Mouse (Mus musculus) heart, postnatal 10 days (tissue): ENCODE results near the gene Sesn3. TPM values are rescaled to one million over a fixed set of nuclear protein-coding genes. Genes with fewer than 3 reads are reported as not detected.
A peak's percentile ranks its signal among the peaks of the same experiment; 100 is the strongest.
"Not testable (repeated sequence)": the region's sequence is repeated elsewhere in the genome, so short reads cannot be mapped to it uniquely, and the experiment has no call there.

Experiments
- DNase-seq, 2 experiments: peaks; one replicate each; pipeline ENCODE4 v3.0.0; 2021
- intact Hi-C: fragments of 180-260 bp; cut with DNase I; formaldehyde crosslinking; loops from one replicate; pipeline ENCODE4 v1.15.1; 2025
- total RNA-seq, 2 experiments: library from RNA; stranded (reverse); gene quantifications; 2 replicates each; pipeline ENCODE4 v1.2.3; 2021

The Sesn3 gene
- total RNA-seq, 2 experiments from 2014 or later, result 25.0 to 31.3 TPM

GRCm38 (mm10) chr9:14277365-14277991 lies 2.6 kb downstream of the Sesn3 start:
- intact Hi-C loops, result loop anchor here (2.0 kb wide), 1 partner anchor 389 kb away; no protein-coding TSS in a partner anchor
- peak; percentile 13 to 38 for DNase-seq

DNA sequence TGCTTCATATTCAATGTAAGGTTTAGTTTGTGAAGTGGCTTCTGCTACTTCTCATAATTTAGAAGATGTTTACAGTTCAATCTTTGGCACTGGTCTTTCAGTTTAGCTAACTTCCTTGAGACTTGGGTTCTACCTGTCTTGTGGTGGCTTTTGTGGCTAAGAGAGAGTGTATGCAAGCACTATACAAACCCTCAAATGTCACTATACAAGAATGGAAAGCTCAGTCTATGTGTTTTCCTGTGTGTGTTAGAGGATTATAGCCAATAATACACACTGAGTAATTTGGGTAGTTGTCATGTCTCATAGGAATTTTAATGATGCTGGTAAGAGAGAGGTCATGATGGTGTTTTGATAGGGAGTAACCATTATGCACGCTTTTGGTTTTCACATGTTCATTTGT lies 5.8 kb downstream of the Sesn3 start:
- no peak for DNase-seq
- intact Hi-C loops, result no loop called here

GRCm38 (mm10) chr9:14285036-14285435 lies 10.2 kb downstream of the Sesn3 start:
- intact Hi-C loops, result no loop called here

GRCm38 (mm10) chr9:14287234-14287633 lies 12.4 kb downstream of the Sesn3 start:
- intact Hi-C loops, result no loop called here
- no peak for DNase-seq

More at GRCm38 (mm10) chr9:14285036-14285435, 10.2 kb downstream of the Sesn3 start:
- no peak for DNase-seq

GRCm38 (mm10) chr9:14288500-14288899 lies 13.6 kb downstream of the Sesn3 start:
- intact Hi-C loops, result no loop called here

DNA sequence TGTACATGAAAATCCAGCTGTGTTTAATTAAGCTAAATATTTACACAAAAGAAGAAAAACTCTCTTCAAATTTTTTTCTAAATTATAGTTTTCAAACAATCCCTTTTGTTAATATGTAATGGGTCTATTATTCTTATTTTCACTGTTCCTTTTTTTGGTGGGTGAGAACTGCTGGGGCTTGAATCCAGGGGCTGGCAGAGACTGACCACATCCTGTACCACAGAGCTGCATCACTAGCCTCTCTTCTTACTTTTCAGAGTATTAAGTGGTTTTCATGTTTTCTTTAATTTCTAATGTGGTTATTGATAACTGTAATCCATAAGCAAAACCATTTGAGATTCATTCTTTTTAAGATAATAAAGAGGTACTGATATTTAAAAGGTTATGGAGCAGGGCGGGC lies 19.0 kb downstream of the Sesn3 start:
- intact Hi-C loops, result no loop called here
- DNase-seq, result no peak

More at GRCm38 (mm10) chr9:14288500-14288899, 13.6 kb downstream of the Sesn3 start:
- DNase-seq, result no peak

- intact Hi-C loops, result no loop called here
- DNase-seq, result no peak
Observed at GRCm38 (mm10) chr9:14295680-14296440, 21.0 kb downstream of the Sesn3 start.

DNA sequence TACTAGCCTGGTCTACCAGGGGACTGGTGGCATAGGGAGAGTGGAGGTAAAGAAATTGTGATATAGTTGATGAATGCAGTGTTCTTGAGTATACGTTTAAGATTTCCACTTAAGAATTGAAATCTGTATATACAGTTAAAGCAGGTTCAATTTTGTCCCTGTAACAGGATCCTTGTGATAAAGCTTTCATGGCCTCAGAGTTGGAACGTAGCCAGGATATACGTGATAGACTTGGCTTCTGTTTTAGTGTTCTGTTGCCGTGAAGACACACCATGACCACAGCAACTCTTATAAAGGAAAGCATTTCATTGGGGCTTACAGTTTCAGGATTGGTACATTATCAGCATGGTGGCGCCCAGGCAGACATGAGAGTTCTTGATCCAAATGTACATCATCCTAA lies 22.3 kb downstream of the Sesn3 start:
- no peak for DNase-seq
- intact Hi-C loops, result no loop called here

GRCm38 (mm10) chr9:14299819-14300218 lies 25.0 kb downstream of the Sesn3 start:
- intact Hi-C loops, result no loop called here
- DNase-seq, result no peak

GRCm38 (mm10) chr9:14300795-14301194 lies 25.9 kb downstream of the Sesn3 start:
- DNase-seq, result no peak
- intact Hi-C loops, result no loop called here

DNA sequence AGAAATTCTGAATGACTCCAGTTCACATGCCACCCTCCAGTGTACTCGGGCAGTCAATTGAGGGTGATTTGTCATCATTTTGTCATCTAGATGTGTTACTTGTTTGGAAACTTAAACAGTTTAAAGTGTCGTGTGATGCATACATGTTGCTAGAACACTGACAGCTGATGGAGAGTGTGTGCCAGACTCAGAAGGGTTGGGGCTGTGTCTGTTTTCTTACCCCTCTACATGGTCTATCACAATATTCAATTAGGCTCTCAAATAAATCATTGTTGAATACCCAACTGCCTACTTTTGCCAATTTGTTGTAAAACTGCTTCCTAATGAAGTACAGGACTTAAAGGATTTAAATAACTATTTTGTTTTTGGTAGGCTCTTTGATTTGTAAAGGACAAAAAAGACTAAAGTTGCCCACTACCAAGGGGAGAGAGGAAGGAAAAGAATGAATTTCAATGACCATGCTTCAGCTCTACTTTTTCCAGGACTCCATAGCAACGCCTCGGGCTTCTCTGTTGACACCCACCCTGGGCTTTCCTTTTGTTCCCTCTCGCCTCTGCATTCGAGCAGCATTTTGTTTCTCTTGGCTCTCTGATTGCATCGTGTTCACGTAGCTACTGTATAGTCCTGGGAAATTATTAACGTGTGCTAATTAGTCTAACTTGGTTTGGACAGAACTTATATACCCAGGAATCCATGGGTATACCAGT lies 29.5 kb downstream of the Sesn3 start:
- no peak for DNase-seq
- intact Hi-C loops, result no loop called here

DNA sequence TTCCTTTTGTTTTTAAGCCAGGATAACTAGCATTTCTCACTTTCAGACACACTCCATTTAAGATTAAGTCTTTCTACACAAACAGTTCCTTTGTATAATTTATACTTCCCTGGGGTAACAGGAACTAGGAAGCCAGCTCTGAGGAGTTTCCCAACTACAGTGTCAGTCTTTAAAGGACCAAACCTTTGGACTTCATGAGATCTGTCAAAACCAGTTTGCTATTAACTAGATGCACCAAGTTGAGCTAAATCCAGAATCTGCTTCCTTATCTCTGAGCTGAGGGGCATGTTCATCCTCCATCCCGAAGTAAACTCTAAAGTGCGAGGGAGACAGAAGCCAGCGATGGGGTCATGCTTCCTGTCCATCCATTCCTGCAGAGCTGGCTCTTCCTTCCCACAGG lies 32.5 kb downstream of the Sesn3 start:
- no peak for DNase-seq

GRCm38 (mm10) chr9:14313968-14314367 lies 39.1 kb downstream of the Sesn3 start:
- intact Hi-C loops, result no loop called here
- no peak for DNase-seq

More for the DNA sequence above, 32.5 kb downstream of the Sesn3 start:
- intact Hi-C loops, result no loop called here

DNA sequence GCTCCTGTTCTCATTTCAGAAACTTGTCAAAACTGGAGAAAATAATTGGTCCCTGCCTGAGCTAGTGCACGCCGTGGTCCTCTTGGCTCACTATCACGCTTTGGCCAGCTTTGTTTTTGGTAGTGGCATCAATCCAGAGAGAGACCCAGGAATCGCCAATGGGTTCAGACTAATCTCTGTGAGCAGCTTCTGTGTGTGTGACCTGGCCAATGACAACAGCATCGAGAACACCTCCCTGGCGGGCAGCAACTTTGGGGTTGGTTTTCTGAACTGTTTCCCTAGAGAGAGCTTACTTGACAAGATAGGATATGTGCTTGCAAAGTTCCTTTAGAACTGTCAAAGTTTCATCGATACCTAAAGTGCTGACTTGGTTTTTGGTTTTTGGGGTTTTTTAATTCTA lies 39.6 kb downstream of the Sesn3 start:
- intact Hi-C loops, result no loop called here
- no peak for DNase-seq

- intact Hi-C loops, result no loop called here
- DNase-seq, result no peak
Observed at GRCm38 (mm10) chr9:14316618-14317017, 41.8 kb downstream of the Sesn3 start.

- no peak for DNase-seq
- intact Hi-C loops, result no loop called here
Observed at GRCm38 (mm10) chr9:14335829-14336228, 61.0 kb downstream of the Sesn3 start.

DNA sequence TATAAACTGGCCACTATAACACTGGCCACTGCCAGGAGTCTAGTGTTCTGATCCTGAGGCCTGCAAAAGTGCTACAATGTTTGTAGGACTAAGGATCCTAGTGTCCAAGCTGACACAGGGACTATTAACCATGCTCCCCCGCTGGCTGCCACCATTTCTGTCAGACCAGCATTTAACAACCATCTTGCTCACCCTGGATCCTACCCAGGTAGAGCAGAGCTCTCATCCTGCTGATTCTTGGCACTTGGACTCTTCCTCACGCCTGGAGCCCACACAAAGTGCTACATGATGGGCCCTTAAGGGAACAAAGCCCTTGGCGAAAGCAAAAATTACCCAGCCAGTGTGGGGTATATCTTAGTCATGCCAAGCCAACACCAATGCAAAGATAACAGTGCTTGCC lies 62.0 kb downstream of the Sesn3 start:
- intact Hi-C loops, result no loop called here
- DNase-seq, result no peak

DNA sequence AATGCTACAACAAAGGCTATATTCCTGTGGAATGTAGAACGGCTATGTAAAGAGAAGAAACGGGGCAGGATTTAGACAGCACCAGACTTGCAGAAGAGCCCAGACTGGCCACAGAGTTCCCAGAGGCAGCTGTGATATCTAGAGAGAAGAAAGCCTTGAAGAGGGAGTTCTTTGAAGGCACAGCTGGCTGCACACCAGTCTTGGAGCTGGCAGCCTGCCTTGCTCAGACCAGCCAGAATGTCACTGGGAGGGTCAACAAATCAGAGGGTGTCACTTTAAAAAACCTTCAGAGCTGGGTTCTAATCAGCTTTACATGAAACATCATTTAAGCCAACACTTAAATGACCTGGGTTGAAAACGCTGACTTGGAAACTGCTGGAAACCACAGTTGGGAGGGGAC lies 63.8 kb downstream of the Sesn3 start:
- intact Hi-C loops, result no loop called here
- peak in 1 of 2 experiments; percentile 20 for DNase-seq

- intact Hi-C loops, result loop anchor here (1.0 to 5.0 kb wide), 2 partner anchors 453 to 1110 kb away; no protein-coding TSS in a partner anchor
- peak; percentile 72 to 85 for DNase-seq
Observed at GRCm38 (mm10) chr9:14342041-14342668, 67.3 kb downstream of the Sesn3 start.

GRCm38 (mm10) chr9:14345866-14346265 lies 71.0 kb downstream of the Sesn3 start:
- not testable (repeated sequence) for DNase-seq
- intact Hi-C loops, result loop anchor here (5.0 kb wide), 2 partner anchors 106 to 351 kb away; no protein-coding TSS in a partner anchor

DNA sequence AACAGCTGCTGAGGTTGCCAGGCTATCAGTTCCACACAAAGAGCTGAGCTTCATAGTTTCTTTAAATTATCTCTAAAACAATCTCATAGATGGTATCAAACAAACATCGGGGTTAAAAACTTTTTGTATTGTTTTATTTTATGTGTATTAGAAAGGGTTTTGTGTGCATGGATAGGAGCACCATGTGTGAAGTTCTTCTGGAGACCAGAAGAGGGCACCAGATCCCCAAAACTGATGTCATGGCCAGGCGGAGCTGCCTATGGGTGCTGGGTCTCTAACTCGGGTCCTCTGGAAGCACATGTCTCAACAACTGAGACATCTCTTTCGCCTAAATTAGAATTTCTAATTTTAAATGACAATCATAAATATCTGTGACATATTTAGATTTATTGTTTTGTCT lies 73.5 kb downstream of the Sesn3 start:
- intact Hi-C loops, result loop anchor here (5.0 kb wide), 2 partner anchors 104 to 349 kb away; no protein-coding TSS in a partner anchor
- peak; percentile 9 to 39 for DNase-seq
